Mouse (Mus musculus): ENCODE results near the gene Arhgef9. TPM values are rescaled to one million over a fixed set of nuclear protein-coding genes. Genes with fewer than 3 reads are reported as not detected.

Arhgef9 gene
- total and polyA plus RNA-seq, 3 experiments = 0.58 to 0.73 (median 0.64) TPM

GRCm38 (mm10) chrX:95138636-95139035 is 58.0 kb downstream of the Arhgef9 start:
- no peaks in the 10 kb centered on the region for H3K36me3 ChIP-seq (replicated peaks in 1 of 2; ENCODE audit: control insufficient read depth in 1 of 2, insufficient read depth in 1 of 2, low read length in 1 of 2)
- no peaks in the 10 kb centered on the region for H3K79me2 ChIP-seq (replicated peaks; ENCODE audit: control insufficient read depth, extremely low read depth, insufficient read depth, poor library complexity, severe bottlenecking)
- H3K4me2 ChIP-seq (ENCODE audit: insufficient read depth, low read depth, poor library complexity, severe bottlenecking) = no peak overlapping the region
- no peak overlapping the region for H3K27ac ChIP-seq (ENCODE audit: insufficient read depth, low read depth)
- H3K9ac ChIP-seq (ENCODE audit: insufficient read depth, low read depth) = no peak overlapping the region
- H3K9me3 ChIP-seq (replicated peaks; ENCODE audit: low read length) = no peaks in the 10 kb centered on the region
- H3K4me1 ChIP-seq (ENCODE audit: control insufficient read depth in 1 of 2, insufficient read depth in 2 of 2) = no peaks in the 10 kb centered on the region
- in situ Hi-C loops (cut with MboI; ENCODE audit: low pct_ligation_motif_present, low pct_unique_long_range_greater_than_20kb, low sequenced_read_pairs) (no loop called here), dilution Hi-C loops (cut with MboI; ENCODE audit: extremely low pct_ligation_motif_present, extremely low pct_unique_long_range_greater_than_20kb, low sequenced_read_pairs) (no loop called here)
- TF ChIP-seq ELF1 (IDR thresholded peaks at IDR 0.05; ENCODE audit: low read depth, low read length) (no peak), GABPA (IDR thresholded peaks at IDR 0.05; ENCODE audit: insufficient replicate concordance, low read depth, low read length) (no peak), RCOR1 (conservative IDR thresholded peaks at IDR 0.05; ENCODE audit: low read depth, low read length) (no peak), JUND (conservative IDR thresholded peaks at IDR 0.05; ENCODE audit: low read depth, low read length) (no peak)
- H3K27me3 ChIP-seq (replicated peaks) = no peaks in the 10 kb centered on the region
- no peak overlapping the region for H3K4me3 ChIP-seq (replicated peaks in 1 of 3; ENCODE audit: low read depth in 2 of 3, low read length in 2 of 3, poor library complexity in 1 of 3)
- no peak for DNase-seq (ENCODE audit: extremely low read depth)

- Histone ChIP-seq H3K27me3 (replicated peaks) (no peaks in the 10 kb centered on the region), H3K79me2 (replicated peaks; ENCODE audit: control insufficient read depth, extremely low read depth, insufficient read depth, poor library complexity, severe bottlenecking) (no peaks in the 10 kb centered on the region), H3K27ac (ENCODE audit: insufficient read depth, low read depth) (no peak overlapping the region), H3K4me2 (ENCODE audit: insufficient read depth, low read depth, poor library complexity, severe bottlenecking) (no peak overlapping the region), H3K9me3 (replicated peaks; ENCODE audit: low read length) (no peaks in the 10 kb centered on the region), H3K4me1 (ENCODE audit: control insufficient read depth in 1 of 2, insufficient read depth in 2 of 2) (no peaks in the 10 kb centered on the region), H3K36me3 (replicated peaks in 1 of 2; ENCODE audit: control insufficient read depth in 1 of 2, insufficient read depth in 1 of 2, low read length in 1 of 2) (no peaks in the 10 kb centered on the region), H3K9ac (ENCODE audit: insufficient read depth, low read depth) (no peak overlapping the region), H3K4me3 (replicated peaks in 1 of 3; ENCODE audit: low read depth in 2 of 3, low read length in 2 of 3, poor library complexity in 1 of 3) (no peak overlapping the region)
- TF ChIP-seq USF1 (IDR thresholded peaks at IDR 0.05; ENCODE audit: low read depth, low read length) = no peak
- TF ChIP-seq TBP (conservative IDR thresholded peaks at IDR 0.05; ENCODE audit: low read depth, low read length) = no peak
- no peak for TF ChIP-seq SIN3A (IDR thresholded peaks at IDR 0.05; ENCODE audit: low read length)
- no peak for TF ChIP-seq IRF4 (IDR thresholded peaks at IDR 0.05; ENCODE audit: low read depth, low read length)
- no peak for TF ChIP-seq JUN (IDR thresholded peaks at IDR 0.05; ENCODE audit: insufficient read depth, low read depth, low read length)
- no peak for TF ChIP-seq MYC (IDR thresholded peaks at IDR 0.05; ENCODE audit: low read depth, low read length)
- TF ChIP-seq NRF1 (IDR thresholded peaks at IDR 0.05; ENCODE audit: low read depth, low read length) = no peak
- no peak for TF ChIP-seq MXI1 (IDR thresholded peaks at IDR 0.05; ENCODE audit: low read depth, low read length)
- no peak for TF ChIP-seq E2F4 (IDR thresholded peaks at IDR 0.05; ENCODE audit: insufficient replicate concordance, low read depth, low read length)
- no peak for TF ChIP-seq MAX (IDR thresholded peaks at IDR 0.05; ENCODE audit: low read length)
- TF ChIP-seq ETS1 (conservative IDR thresholded peaks at IDR 0.05; ENCODE audit: low read depth, low read length) = no peak
- no peak for TF ChIP-seq TCF12 (IDR thresholded peaks at IDR 0.05; ENCODE audit: low read depth, low read length)
- TF ChIP-seq HCFC1 (IDR thresholded peaks at IDR 0.05; ENCODE audit: low read depth, low read length) = no peak
- dilution Hi-C loops (cut with MboI; ENCODE audit: extremely low pct_ligation_motif_present, extremely low pct_unique_long_range_greater_than_20kb, low sequenced_read_pairs) (no loop called here), in situ Hi-C loops (cut with MboI; ENCODE audit: low pct_ligation_motif_present, low pct_unique_long_range_greater_than_20kb, low sequenced_read_pairs) (no loop called here)
- DNase-seq (ENCODE audit: extremely low read depth) = no peak
Observed at GRCm38 (mm10) chrX:95133502-95133901, 63.2 kb downstream of the Arhgef9 start.

All from CH12.LX (cell line).